Mouse (Mus musculus): ENCODE data around the gene Ncoa5. TPM values are rescaled to one million over a fixed set of nuclear protein-coding genes. Genes with fewer than 3 reads are reported as not detected.

Gene Ncoa5
- polyA plus RNA-seq, 1 experiment = 33.0 TPM

DNA sequence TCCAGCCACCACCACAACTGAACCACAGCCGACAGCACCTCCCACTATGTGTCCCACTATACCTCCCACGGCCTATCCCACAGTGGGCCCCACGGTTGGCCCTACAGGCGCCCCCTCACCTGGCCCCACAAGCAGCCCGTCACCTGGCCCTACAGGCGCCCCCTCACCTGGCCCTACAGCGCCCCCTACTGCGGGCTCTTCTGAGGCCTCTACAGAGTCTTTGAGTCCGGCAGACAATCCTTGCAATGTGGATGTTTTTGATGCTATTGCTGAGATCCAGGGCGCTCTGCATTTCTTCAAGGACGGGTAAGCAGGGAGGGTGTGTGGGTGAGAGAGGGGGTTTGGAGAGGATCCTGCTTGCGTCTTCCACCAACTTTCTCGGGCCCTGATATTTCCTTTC lies 82.2 kb downstream of the Ncoa5 start:
- H3K4me1 ChIP-seq (ENCODE audit: control insufficient read depth, insufficient read depth, low read length) = peaks cover 7% of the 10 kb centered on the region
- H3K4me3 ChIP-seq (ENCODE audit: insufficient read depth, low read length) = no peak overlapping the region
- TF ChIP-seq CTCF (IDR thresholded peaks at IDR 0.05; ENCODE audit: low read depth, low read length) (0 out of 2 replicates have a peak, but pooled peaks have one; percentile 4), POLR2A (IDR thresholded peaks at IDR 0.05; ENCODE audit: borderline replicate concordance, low read depth, low read length) (no peak)
- H3K27ac ChIP-seq (ENCODE audit: insufficient read depth, low read depth, low read length) = no peak overlapping the region

DNA sequence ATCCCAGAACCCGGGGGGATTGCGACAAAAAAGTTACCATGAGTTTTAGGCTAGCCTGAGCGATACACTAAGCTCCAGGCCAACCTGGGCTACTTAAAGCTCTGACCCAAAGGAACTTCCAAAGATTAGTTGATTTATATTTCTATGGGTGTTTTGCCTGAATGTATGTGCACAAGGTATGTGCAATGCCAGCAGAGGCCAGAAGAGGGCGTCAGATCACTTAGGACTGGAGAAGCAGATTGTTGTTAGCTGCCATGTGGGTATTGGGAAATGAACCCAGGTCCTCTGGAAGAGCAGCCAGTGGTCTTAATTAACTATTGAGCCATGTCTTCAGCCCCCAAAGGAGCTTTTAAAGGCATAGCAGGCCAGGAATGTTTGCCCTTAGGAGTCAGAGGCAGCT lies 82.9 kb downstream of the Ncoa5 start:
- TF ChIP-seq POLR2A (IDR thresholded peaks at IDR 0.05; ENCODE audit: borderline replicate concordance, low read depth, low read length) (no peak), CTCF (IDR thresholded peaks at IDR 0.05; ENCODE audit: low read depth, low read length) (peak; percentile 27; the same call in 1 of the 2 replicates)
- Histone ChIP-seq H3K4me1 (ENCODE audit: control insufficient read depth, insufficient read depth, low read length) (peaks cover 8% of the 10 kb centered on the region), H3K4me3 (ENCODE audit: insufficient read depth, low read length) (no peak overlapping the region), H3K27ac (ENCODE audit: insufficient read depth, low read depth, low read length) (no peak overlapping the region)

DNA sequence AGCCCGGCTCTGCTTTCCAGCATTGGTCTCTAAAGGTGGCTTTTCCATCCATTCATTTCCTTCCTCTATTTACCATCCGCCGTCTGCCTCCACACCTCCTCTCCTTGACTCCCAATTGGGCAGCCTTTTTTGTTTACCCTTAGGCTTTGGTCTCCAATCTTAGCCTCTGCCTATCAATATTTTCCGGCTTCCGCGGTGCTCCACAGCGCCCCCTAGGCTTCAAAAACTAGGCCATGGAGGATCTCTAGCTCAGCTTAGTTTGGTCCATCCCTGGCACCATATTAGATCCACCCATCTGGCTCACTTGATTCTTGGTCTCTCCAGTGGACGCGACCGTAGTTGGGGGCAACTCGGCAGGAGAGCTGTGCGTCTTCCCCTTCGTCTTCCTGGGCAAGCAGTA lies 84.2 kb downstream of the Ncoa5 start:
- Histone ChIP-seq H3K27ac (ENCODE audit: insufficient read depth, low read depth, low read length) (no peak overlapping the region), H3K4me3 (ENCODE audit: insufficient read depth, low read length) (no peak overlapping the region), H3K4me1 (ENCODE audit: control insufficient read depth, insufficient read depth, low read length) (peaks cover 8% of the 10 kb centered on the region)
- TF ChIP-seq CTCF (IDR thresholded peaks at IDR 0.05; ENCODE audit: low read depth, low read length) = peak; percentile 89
- TF ChIP-seq POLR2A (IDR thresholded peaks at IDR 0.05; ENCODE audit: borderline replicate concordance, low read depth, low read length) = no peak

Other genes with a start within 250 kb of the Ncoa5 start
- 14.6 and 20.3 TPM in 2 replicates for gene Snx21, start 249.0 kb downstream of the Ncoa5 start, polyA plus RNA-seq (2012; ENCODE audit: insufficient read depth, insufficient read length, missing spikeins)
- gene Acot8, start 230.0 kb downstream of the Ncoa5 start, polyA plus RNA-seq (2012; ENCODE audit: insufficient read depth, insufficient read length, missing spikeins) = 26.8 and 27.6 TPM in 2 replicates
- gene Zswim3, start 229.8 kb downstream of the Ncoa5 start, polyA plus RNA-seq (2012; ENCODE audit: insufficient read depth, insufficient read length, missing spikeins) = 5.0 and 7.3 TPM in 2 replicates
- 5.7 and 5.8 TPM in 2 replicates for gene Zswim1, start 212.2 kb downstream of the Ncoa5 start, polyA plus RNA-seq (2012; ENCODE audit: insufficient read depth, insufficient read length, missing spikeins)
- 1.4 TPM in 1 of 2 replicates, not detected in the other for gene Spata25, start 206.3 kb downstream of the Ncoa5 start, polyA plus RNA-seq (2012; ENCODE audit: insufficient read depth, insufficient read length, missing spikeins)
- 632 and 760 TPM in 2 replicates for gene Ctsa, start 202.0 kb downstream of the Ncoa5 start, polyA plus RNA-seq (2012; ENCODE audit: insufficient read depth, insufficient read length, missing spikeins)
- 21.0 and 25.4 TPM in 2 replicates for gene Neurl2, start 201.4 kb downstream of the Ncoa5 start, polyA plus RNA-seq (2012; ENCODE audit: insufficient read depth, insufficient read length, missing spikeins)
- gene Pltp, start 177.2 kb downstream of the Ncoa5 start, polyA plus RNA-seq (2012; ENCODE audit: insufficient read depth, insufficient read length, missing spikeins) = 1,260 and 1,371 TPM in 2 replicates
- gene Pcif1, start 155.6 kb downstream of the Ncoa5 start, polyA plus RNA-seq (2012; ENCODE audit: insufficient read depth, insufficient read length, missing spikeins) = 27.1 and 27.6 TPM in 2 replicates
- gene Zfp335, start 123.1 kb downstream of the Ncoa5 start, polyA plus RNA-seq (2012; ENCODE audit: insufficient read depth, insufficient read length, missing spikeins) = 14.0 and 14.5 TPM in 2 replicates
- 0.70 and 1.4 TPM in 2 replicates for gene Mmp9, start 94.1 kb downstream of the Ncoa5 start, polyA plus RNA-seq (2012; ENCODE audit: insufficient read depth, insufficient read length, missing spikeins)
- gene Slc12a5, start 74.1 kb downstream of the Ncoa5 start, polyA plus RNA-seq (2012; ENCODE audit: insufficient read depth, insufficient read length, missing spikeins) = not detected in 2 replicates
- gene Cd40, start 20.8 kb upstream of the Ncoa5 start, polyA plus RNA-seq (2012; ENCODE audit: insufficient read depth, insufficient read length, missing spikeins) = 20.4 and 29.2 TPM in 2 replicates
- not detected in 2 replicates for gene 1700025C18Rik, start 55.9 kb upstream of the Ncoa5 start, polyA plus RNA-seq (2012; ENCODE audit: insufficient read depth, insufficient read length, missing spikeins)
- not detected in 2 replicates for gene Cdh22, start 200.0 kb upstream of the Ncoa5 start, polyA plus RNA-seq (2012; ENCODE audit: insufficient read depth, insufficient read length, missing spikeins)